Mouse (Mus musculus) ZHBTc4 (cell line): ENCODE data around the gene Cx3cr1.
A peak's percentile ranks its signal among the peaks of the same experiment; 100 is the strongest.

Experiments used
- DNase-seq: peaks from one replicate; pipeline ENCODE4 v3.0.0-alpha.2; 2011; ENCODE audit warnings: low read depth, low spot score

Gene Cx3cr1

DNA sequence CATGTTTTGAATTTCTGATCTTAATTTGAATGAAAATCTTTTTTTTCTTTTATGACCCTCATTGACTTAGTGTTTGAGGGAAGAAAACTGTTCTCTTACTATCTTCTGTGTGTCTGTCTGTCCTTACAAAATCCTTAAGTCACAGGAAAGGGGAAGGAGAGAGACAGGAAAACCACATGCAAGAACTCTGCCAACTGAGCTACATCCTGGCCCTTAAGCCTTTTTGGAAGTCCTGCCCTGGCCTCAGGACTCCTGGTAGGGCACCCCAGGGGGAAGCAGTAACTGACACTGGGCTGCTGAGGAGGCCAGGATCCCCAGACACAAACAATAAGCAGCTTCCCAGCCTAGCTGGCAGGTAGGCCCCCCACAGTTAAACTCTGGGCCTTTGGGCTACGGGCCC lies 126.4 kb downstream of the Cx3cr1 start:
- no peak for DNase-seq

DNA sequence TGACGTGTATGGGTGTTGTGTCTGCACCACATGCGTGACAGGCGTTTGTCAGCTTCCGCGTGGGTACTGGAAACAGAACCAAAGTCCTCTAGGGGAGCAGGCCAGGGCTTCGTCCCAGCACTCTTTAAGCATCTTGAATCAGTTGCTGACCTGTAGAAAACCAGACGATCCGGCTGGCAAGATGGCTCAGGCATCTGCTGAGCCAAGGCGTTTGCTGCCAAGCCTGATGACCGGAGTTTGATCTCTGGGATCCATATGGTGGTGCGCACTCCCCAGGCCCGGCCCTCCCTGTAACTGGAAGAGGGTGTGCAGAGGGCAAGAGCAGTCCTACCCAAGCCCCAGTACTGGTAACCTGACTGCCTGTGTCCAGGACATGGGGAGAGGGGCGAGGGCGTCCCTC lies 127.8 kb downstream of the Cx3cr1 start:
- no peak for DNase-seq

DNA sequence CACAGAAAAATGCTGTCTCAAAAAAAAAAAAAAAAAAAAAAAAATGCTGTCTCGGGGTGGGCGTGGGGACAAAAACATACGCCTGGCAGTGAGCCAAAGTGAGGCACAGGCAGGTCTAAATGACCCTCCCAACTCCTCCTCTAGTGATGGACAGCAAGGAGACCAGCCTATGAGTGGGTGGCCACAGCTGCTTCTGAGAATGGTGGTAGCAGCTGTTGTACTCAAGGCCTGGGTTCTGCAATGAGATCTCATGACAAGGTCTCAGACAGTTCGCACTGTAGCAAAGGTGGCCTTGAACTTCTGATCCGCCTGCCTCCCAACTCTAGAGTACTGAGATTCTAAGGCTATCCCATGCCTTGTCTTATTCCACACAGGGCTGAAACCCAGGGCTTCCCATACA lies 128.3 kb downstream of the Cx3cr1 start:
- DNase-seq = no peak

DNA sequence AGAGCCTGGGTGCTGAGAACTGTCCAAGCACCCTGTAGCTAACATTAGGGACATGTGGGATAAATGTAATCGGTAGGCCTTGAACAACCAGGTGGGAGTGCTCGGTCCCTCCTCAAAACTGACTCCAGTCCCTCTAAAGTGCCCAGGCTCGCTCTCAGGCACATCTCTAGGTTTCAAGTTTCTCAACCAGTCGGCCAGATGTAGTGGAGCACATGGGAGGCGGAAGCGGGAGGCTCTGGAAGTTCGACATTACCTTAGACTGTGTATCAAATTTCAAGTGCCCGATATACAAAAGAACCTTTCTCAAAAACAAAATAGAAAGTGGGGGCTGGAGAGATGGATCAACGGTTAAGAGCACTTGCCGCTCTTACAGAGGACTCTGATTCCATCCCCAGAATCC lies 130.0 kb downstream of the Cx3cr1 start:
- DNase-seq = no peak

DNA sequence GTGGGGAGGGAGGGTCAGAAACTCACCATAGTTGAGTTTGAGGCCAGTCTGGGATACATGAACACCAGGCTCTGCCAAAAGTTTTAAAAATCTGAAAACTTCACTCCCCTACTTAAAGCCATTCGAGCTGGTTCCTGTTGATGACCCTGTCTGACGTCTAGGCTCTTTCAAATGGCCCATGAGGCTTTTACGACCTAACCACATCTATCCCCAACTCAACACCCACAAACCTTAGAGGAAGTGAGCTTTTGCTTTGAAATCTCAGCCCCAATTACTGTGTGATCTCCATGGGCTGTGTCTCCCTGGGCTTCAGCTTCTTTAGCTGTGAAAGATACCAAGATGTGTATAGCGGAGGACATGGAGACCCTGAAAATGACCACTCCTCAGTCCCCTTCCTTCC lies 131.2 kb downstream of the Cx3cr1 start:
- no peak for DNase-seq

DNA sequence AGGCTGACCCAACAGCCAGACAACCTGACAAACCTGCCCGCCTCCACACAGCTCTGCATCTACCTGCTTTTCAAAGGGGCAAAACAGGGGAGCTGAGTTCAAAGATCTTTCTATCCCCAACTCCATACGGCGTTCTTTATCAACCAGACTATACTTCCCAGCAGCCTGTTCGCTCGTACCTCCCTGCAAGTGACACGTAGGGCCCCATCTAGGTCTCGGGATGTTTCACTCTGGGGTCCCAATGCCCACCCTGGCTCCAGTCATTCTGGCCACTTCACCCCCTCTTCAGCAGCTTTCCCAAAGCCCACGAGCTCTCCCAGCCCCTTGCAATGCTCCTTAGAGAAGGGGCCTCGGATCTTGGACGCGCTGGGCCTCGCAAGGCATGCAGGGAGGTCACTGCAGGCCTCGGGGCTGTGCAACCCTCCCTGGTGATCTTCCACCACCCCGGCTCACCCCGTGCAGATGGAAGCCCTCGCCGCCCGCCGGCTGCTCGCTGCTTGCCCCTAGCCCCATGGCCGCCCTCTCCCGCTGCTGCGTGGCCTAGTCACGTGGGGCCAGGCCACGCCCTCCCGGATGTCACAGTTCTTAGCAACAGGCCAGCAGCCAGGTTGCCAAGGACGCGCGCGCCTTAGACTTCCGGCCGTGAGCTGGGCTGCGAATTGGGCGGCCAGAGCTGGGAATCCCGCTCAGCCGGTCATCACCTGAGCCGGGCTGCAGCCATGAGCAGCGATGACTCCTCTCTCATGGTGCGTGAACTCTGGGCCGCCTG lies 132.5 kb downstream of the Cx3cr1 start, which contains the start of the genes Gorasp1 and Ttc21a:
TSS of gene Gorasp1 (minus strand) at position 561 of the 769 bp plus-strand sequence.
TSS of gene Ttc21a (plus strand) at position 602 of the 769 bp plus-strand sequence.
- peak; percentile 97 for DNase-seq

DNA sequence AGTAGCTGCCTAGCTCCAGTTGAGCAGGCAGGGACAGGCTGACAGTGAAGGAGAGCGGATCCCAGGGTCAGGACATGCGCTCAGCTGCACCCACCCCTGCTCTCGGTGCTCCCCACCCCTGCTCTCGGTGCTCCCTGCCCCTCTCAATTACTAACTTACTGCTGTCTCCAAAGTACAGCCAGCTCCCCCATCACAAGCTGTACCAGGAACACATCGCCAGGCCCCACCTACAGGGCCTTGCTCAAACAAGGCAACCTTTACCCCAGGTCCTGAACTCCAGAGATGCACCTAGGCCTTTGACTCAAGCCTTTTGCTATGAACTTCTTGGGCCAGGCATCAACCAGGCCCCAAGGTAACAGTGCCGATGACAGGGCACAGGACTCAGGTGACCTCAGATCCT lies 136.0 kb downstream of the Cx3cr1 start:
- no peak for DNase-seq

DNA sequence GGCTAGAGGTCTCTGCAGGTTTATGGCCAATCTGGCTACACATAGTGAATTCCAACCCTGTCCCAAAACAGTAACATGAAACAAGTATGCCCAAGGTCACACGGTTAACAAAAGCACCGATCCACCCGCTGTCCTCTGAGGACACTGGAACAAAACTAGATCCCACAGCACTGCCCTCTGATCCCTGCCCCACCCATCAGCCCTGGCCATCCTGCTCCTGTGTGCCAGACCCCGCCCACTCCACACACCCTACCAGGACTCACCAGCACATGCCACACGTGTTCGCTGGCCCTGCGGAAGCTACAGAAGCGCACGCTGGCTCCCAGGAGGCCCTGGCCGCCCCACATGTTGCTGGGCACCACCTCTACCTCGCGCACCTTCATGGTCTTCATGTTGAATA lies 137.3 kb downstream of the Cx3cr1 start:
- peak; percentile 59 for DNase-seq

DNA sequence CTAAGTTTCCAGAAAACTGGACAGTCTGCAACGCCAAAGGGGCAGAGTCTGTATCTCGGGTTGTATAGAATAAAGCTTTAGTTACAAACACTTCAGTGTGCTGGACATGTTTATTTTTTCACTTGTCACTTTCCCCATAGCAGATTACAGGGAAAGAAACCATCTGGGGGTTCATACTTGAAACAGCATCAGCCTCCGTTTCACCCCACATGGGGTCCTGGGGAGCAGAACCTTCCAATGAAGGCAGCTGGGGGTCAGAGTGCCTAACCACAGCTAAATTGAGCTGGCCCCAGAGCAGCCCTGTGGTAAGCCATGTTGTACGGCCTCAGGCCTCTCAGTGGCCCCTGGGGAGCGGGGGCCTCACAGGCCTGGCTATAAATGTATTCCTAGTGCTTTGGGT lies 143.2 kb downstream of the Cx3cr1 start:
- DNase-seq = no peak

DNA sequence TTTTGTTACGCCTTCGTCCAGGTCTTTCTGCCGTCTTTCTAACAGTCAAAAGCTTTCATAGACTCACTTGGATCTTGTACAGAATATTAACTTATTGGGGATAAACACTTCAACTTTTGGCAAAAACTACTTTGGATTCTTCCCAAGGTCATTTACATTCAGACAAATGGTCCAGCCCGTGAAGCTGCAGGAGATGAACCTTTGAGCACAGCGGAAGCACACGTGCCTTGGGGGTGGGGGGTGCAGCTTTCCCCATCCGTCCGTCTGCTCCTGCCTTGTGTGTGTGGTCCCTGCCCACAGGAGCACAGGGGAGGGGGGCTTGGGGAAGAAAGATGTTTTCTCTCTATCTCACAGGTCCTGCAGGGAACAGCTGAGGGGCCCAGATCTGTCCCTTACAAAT lies 143.9 kb downstream of the Cx3cr1 start:
- DNase-seq = no peak

DNA sequence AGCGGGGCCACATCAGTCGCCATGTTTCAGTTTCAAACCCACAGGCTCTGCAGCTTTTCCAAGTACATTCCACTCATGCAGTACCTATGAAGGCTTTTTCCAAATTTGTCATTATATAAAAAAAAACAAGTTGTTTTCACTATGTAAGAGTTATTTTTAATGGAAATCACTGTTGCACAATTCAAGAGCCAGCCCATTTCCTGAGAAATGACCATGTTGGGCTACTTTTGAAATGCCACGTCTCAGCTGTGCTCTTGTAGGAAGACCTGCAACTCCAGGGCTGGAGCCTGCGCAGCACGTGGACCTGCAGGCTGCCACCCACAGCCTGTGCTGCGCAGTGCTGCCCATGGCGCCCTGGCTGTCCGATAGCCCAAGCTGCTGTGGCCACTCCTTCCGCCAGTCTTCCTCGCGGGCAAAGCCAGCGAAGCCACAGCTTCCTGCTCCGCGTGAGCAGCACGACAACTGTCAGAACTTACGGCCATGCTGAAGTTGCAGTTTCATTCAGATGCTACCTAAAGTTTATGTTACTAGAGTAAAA lies 144.5 kb downstream of the Cx3cr1 start:
- DNase-seq = no peak

DNA sequence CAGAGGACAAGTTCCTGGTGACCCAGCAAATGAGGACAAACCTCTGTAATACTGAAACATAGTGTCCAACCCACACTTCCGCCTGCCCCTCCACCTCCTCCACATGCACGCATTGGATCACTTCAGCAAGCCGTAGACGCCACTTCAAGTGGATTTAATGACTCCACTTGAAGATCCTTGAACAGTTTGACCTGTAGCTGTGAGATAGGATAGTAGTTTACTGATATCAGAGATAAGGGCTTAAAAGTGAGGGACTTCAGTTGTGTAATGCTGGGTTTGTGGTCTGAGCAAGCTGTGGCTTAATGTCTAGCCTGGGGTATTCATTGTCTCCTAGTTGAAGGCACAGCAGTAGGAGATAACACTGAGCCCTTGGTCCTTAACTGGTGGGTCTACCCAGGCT lies 146.2 kb downstream of the Cx3cr1 start:
- DNase-seq = no peak

DNA sequence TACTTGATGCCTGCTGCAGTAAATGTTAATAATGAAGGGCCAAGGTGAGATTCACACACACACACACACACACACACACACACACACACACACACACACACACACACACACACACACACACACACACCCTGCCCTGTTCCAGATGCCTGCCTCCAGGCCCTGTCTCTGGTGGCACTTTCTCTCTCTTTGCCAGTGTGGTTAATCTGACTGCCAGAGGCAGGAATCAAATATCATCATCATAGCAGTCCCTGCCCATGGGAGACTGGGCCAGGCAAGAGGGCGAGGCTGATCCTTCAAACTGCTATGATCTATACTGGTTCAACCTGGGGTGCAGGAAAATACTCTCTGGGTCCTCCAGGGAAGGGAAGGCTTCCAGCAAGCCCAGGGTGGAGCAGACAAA lies 149.8 kb downstream of the Cx3cr1 start:
- no peak for DNase-seq

DNA sequence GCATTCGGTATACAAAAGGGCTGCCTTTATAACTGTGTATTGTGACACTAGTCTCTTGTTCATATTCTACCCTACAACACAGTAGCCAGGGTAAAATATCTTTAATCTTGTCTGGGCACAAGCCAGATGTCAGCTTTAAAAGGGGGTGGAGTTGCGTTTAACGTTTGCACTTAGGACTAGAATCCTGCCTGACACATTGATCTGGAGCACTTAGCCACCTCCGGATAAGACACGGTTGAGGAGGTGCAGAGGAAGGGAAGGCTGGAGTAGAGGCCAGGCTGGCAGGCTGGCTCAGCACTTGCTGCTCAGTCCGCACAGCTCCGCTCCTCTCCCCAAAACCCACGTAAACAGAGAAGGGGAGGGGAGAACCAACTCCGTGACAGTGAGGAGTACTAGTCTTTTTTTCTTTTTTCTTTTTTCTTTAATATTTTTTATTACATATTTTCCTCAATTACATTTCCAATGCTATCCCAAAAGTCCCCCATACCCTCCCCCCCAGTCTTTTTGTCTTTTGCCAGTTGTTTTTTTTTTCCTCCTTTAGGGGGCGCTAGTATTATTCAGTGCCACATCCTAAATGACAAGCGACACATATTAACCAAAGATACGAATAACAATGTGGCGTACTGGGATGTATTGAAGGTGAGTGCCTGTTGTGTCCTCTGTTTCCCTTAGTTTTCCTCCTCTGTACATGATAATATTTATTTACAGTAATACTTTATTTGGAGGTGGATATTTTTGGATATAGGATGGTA lies 156.4 kb downstream of the Cx3cr1 start:
- DNase-seq = peak; percentile 55

DNA sequence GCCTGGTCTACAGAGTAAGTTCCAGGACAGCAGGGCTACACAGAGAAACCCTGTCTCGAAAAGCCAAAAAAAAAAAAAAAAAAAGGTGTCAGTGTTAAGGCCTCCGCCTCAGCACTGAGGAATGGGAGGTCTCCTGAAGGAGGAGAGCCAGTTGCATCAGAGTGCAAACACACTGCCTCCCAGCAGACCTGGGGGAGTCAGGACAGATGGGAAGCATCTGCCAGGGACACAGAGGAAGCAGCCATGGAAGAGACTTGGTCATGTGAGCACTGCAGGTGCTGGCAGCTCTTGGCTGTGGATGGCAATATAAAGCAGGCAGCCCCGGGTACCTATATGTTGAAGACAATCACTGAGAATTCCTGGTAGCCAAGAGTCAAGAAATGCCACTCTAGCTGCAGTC lies 159.7 kb downstream of the Cx3cr1 start:
- DNase-seq = no peak

DNA sequence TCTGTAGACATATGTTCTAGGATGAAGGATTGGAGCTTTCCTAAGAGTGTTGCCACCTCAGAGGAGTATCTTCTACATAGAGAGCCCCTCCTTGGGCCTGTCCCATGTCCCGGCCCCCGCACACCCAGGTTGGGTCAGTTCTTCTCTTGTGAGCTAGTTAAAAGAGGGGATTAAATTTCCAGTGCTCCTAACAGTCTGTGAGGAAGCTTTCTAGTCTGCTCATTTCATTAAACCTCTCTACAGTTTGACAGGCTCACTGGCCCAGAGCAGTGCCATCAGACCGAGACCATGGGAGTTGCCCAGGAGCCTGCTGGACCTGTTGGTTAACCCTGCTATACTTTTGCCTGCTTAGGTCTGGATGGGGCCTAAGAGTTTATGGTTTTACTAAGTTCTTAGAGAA lies 161.0 kb downstream of the Cx3cr1 start:
- DNase-seq = no peak

DNA sequence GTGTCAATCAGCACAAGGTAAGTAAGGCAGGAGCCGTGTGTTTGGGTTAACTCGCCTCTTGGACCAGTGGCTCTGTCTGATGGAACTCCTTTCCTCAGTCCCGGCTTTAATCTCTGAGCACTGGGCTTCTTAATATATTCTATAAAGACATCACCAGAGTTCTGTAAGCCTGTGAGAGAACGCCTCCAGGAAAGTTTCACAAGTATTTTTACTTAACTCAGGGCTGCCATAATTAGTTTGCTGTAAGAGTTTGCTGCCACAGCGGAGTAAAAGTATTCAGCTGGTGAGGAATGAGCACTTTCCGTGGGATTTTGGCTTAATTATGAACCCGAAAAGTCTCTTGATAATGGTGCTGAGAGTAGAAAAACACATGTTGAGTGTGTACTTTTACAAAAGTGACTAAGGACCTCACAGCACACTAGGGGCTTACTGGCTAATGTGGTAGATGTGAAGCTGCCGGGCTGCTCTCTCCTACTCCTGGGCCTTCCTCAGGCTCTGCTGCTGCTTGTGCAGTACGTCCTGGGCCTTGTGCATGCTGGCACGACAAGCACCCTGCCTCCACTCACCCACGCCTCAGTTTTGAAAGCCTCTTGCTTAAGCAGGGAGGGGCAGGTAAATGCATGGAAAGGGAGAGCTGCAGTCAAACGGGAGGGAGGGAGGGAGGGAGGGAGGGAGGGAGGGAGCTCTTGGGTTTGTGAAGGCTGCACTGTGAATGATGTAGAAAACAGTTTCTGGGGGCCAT lies 167.1 kb downstream of the Cx3cr1 start:
- no peak for DNase-seq

DNA sequence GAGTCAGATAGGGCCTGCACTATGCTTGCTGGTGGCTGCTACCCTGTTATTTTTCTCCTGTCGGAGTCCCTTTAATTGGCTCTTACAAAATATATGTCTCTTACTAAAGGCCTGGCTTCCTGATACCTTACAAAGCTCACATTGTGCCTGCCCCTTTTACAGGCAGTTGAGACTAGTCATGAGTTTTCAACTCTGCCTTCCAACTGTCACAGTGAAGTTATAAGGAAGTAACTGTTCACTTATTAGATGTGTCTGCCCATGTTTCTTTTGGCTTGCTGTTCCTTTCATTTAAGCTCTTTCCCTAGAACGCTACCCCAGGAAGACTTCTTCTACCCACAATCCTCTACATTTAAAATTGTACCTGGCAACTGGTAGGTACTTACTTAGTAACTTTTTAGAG lies 170.2 kb downstream of the Cx3cr1 start:
- no peak for DNase-seq

DNA sequence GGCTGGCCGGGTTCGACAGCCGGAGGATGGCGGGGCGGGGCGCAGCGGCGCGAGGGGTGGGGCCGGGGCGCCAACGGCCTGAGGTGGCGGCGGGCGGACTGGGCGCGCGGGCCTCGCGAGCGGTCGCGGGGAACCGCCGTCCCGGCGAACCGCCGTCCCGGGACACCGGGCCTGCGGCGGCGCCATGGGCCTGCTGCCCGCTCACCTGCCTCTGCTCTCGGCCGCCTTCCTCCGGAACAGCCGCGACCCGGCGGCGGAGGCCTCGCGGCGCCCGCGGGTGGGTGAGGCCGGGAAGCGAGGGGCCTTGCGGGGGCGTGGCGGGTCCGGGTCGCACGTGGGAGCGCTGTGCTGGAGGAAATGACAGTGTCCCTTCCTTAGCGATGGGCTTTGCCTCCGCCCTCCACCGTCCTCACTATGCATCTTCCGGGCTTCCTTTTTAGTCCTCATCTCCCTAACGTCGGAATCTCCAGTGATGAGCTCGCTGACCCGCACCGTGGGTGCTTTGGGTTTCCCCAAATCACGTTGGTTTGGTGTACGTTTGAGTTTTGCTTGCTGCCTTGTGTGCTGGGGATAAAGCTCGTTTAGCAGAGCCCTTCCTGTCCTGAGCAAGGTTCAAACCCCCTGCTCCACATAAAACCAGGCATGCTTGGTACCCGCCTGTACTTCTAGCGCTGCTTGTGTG lies 174.5 kb downstream of the Cx3cr1 start:
- DNase-seq = peak; percentile 45

DNA sequence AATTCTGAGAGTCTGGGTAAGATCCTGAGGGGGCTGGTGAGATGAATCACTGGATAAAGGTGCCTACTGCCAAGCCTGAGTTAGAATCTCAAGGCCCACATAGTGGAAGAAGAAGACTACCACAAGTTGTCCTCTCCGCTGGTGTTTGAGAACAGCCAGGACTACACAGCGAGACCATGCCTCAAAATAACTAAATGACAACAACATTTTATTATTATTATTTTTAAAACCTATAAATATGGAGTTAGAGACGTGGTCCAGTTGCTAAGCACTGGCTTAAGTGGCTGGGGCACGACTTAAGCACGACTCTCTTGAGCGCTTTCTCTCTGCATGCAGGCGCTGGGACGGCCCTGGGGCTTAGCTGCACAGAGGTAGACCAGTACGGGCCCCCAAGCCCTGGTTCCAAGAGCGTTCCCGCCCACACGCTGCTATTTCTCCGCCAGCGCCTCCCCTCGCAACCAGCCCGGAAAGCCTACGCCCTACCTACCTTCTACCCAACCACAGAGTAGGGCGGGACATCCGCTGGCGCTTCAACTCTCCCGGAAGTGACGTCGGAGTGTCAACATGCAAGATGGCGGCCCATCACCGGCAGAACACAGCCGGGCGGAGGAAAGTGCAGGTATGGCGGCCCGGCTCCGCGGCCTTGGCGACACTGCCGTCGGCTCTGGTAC lies 175.2 kb downstream of the Cx3cr1 start, which contains the start of gene Wdr48:
TSS of gene Wdr48 (plus strand) at position 540 of the 671 bp plus-strand sequence.
- peak; percentile 99 for DNase-seq

DNA sequence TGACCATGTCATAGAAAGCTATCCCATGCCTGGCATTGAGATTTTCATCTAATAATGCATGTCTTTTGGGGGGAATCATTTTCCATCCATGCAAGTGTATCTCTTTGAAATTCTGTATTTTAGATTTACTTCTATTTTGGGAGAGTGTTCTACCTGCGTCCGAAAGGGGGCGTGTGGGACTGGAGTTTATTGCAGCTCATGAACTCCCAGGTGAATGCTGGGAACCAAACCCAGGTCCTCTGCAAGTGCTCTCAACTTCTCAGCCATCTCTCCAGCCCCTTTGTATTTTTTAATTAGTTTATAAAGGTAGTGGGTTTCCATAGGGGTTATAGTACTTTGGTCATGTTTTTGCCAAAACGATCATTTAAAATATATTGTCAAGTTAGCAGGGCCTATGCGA lies 175.8 kb downstream of the Cx3cr1 start:
- DNase-seq = peak; percentile 39
